Mouse (Mus musculus) olfactory bulb, adult 2 months (tissue): ENCODE data around the gene Rassf4. TPM values are rescaled to one million over a fixed set of nuclear protein-coding genes. Genes with fewer than 3 reads are reported as not detected.
"Not testable (repeated sequence)": the region's sequence is repeated elsewhere in the genome, so short reads cannot be mapped to it uniquely, and the experiment has no call there.

Experiments
- H3K27ac ChIP-seq: fragments of 200-500 bp; 2 replicates; pipeline ENCODE4 v1.5.1; 2012; ENCODE audit warnings: low read depth, low read length; ENCODE audit not compliant: insufficient read depth
- H3K4me1 ChIP-seq: fragments of 200-500 bp; 2 replicates; pipeline ENCODE4 v1.6.1; 2012; ENCODE audit warnings: low read length; ENCODE audit not compliant: control insufficient read depth, insufficient read depth
- H3K4me3 ChIP-seq: fragments of 200-500 bp; 2 replicates; pipeline ENCODE4 v1.5.1; 2012; ENCODE audit warnings: mild to moderate bottlenecking, low read depth, low read length, moderate library complexity; ENCODE audit not compliant: insufficient read depth
- CTCF ChIP-seq: fragments of 200-500 bp; IDR thresholded peaks from 2 replicates; pipeline ENCODE4 v1.5.1; 2012; ENCODE audit warnings: low read depth, mild to moderate bottlenecking, low read length, moderate library complexity; ENCODE audit not compliant: insufficient read depth
- POLR2A ChIP-seq: fragments of 200-500 bp; IDR thresholded peaks from 2 replicates; pipeline ENCODE4 v1.6.1; 2012; ENCODE audit warnings: mild to moderate bottlenecking, low read depth, low read length, moderate library complexity; ENCODE audit not compliant: insufficient read depth
- WGBS: fragments of 180-500 bp; shearing (Covaris S2); methylation state at CpG from one replicate; pipeline ENCODE4 v1.1.7; 2018; 5-methylcytosine and 5-hydroxymethylcytosine counted together
- polyA plus RNA-seq: library from polyadenylated mRNA; stranded (reverse); fragments of >200 nt; gene quantifications from 2 replicates; pipeline ENCODE4 v1.2.4, GENCODE M21; 2012; ENCODE audit warnings: low replicate concordance; ENCODE audit not compliant: missing spikeins, insufficient read depth, insufficient read length

Rassf4 gene
- polyA plus RNA-seq, 1 experiment = not detected

DNA sequence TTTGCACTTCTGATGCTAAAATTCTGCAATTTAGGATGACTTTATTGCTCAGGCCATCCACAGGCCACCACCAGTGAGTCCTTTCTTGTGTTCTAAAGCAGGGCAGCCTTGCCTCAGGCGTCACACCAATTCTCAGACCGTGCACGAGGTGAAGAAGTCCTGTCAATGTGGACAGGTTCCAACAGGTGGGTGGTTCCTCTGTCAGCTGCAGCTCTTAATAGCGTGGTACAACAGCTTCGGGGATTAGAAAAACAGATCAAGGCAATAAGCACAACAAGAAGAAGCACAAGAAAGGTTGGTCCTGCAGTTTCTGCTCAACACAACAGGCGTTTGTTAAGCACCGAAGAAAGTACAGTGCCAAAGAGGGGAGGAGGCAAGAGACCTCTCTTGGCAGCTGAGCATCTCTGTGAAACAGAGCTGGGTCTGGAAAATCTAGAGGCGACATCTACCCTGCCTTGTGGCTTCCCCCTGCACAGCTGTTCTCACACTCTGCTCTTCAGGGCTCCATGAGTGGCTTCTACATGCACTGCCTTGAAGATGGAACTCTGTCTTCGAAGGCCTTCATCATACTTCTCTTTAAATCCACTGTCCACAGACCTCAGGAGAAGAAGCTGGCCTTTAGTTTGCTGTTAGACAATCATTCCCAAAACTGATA is 37.0 kb downstream of the Rassf4 start:
- Histone ChIP-seq H3K27ac (no peak overlapping the region), H3K4me1 (no peaks in the 10 kb centered on the region; the same call in 1 of the 2 replicates), H3K4me3 (no peak overlapping the region)
- WGBS = 71% methylated on average over 9 of the region's 9 CpGs
- TF ChIP-seq CTCF (no peak), POLR2A (no peak)

DNA sequence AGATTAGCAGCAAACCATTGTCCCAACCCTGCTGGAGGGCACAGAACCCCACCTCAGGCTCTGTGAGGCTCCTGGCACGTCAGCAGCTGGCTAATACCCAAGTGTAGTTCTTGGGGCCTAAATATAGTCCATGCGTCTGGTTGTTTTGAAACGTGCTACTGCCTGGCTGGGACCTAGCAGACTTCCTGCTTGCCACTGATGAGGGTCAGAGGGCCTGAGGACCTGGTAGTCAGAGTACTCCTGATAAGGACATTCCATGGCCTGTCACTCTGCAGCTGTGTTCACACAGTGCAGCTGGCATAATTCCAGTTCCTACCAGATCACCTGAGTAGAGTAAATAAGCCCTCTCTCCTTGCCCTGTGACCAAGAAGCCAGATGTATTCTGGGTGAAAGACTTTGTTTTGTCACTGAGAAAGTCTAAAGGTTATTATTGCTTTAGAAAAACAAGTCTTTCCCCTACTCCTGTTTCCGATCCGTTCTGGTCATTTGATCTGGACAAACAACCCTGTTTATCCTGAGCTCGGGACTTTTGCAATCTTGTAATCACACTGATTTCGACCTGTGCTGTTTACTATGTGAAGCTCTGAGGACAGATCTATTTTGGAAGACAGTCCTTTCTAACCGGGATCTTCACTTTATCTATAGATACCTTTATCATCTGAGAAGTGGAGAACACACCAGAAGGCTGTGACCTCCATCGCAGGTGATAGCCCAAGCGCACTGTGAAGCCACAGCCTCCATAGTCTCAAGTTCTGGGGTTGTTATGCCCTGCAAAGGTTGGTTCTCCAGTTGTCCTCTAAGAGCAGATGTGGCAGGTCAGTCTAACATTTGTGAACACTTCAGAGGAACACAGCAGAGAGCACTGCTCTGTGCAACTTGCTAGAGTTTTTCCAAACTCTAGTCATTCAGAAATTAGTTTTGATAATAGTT is 38.2 kb downstream of the Rassf4 start:
- WGBS = 64% methylated on average over 10 of the region's 10 CpGs
- H3K27ac ChIP-seq = no peak overlapping the region
- H3K4me1 ChIP-seq = no peaks in the 10 kb centered on the region; the same call in 1 of the 2 replicates
- H3K4me3 ChIP-seq = no peak overlapping the region
- TF ChIP-seq POLR2A (no peak), CTCF (no peak)

DNA sequence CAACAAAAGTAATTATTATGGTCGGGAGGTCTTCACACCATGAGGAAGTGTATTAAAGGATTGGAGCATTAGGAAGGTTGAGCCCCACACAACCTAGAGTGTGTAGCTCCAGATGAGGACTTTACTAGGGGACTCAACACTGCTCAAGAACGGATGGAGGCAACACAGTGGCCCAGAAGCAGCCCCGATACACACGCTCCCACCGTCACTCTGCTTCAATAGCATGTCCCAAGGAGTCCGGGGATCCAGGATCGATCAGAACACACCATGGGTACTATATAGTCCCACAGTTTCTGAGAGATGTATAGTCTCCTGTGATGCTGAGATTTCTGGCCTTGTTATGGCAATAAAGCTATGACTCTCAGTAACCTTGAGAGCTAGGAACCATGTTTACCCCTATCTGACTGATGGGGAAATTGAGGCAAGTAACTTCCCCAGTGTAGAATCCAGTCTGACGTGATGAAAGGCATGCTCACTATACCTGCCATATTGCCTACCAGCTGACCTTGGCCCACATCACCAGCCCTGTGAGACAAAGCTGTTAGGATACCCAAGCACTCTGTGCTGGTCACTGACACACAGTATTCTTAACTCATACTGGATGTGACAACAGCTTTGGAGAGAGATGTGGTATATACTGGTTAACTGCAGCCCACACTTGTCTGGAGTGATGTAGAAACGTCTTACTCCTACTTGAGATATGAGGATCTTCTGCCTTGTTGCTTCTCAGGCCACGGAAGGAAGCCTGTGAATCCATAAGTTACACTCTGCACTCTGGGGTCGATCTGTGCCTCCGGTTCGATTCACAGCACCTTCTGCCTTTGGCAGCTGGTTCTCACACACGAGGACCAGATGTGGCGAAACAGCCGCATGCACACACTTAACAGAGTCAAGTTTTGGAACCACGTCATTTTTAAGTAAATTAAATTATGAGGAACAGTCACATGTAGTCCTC is 39.7 kb downstream of the Rassf4 start:
- 94% methylated on average over 17 of the region's 17 CpGs for WGBS
- H3K4me3 ChIP-seq = no peak overlapping the region
- no peak for TF ChIP-seq POLR2A
- H3K27ac ChIP-seq = no peak overlapping the region
- no peaks in the 10 kb centered on the region; the same call in 1 of the 2 replicates for H3K4me1 ChIP-seq

DNA sequence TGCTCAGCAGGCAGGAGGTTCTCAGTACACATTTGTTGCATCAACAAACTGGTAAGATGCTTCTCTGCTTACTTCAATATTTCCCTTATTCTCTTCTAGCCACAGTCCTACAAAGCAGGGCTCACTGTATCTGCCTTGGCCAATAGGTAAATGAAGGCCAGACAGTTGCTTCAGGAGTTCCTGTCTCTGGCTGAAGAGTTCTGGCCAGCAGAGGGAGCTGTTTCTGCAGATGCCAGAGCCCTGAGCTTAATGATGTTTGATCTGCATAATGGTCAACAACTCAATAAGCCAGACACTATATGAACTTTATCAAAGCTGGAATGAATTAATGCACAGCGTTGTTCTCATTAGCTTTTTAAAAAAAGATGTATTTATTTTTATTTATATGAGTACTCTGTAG is 41.6 kb downstream of the Rassf4 start:
- no peak overlapping the region for H3K4me3 ChIP-seq
- no peaks in the 10 kb centered on the region; the same call in 1 of the 2 replicates for H3K4me1 ChIP-seq
- no peak for TF ChIP-seq POLR2A
- no peak for TF ChIP-seq CTCF
- no peak overlapping the region for H3K27ac ChIP-seq
- 58% methylated on average over 1 of the region's 1 CpGs for WGBS

DNA sequence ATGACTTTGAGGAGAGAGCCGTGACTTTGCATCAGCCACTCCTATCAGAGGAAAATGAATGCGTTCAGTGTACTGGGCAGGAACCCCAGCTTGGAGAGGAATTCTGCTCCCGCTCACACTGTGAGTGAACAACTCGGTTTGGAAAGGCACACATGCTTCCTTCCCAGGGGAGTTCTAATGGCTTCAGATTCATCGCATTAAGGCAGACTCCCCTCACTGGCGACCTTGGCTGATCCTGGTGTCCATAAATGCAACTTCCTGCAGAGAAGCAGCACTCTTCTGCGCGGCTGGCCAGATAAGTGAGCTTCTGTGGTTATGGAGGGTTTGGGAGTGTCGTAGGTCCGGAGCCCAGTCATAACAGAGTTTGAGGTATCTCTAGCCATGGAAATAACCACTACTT is 44.0 kb downstream of the Rassf4 start:
- H3K4me3 ChIP-seq = no peak overlapping the region
- TF ChIP-seq CTCF (no peak), POLR2A (no peak)
- no peak overlapping the region for H3K27ac ChIP-seq
- 92% methylated on average over 10 of the region's 10 CpGs for WGBS
- no peaks in the 10 kb centered on the region for H3K4me1 ChIP-seq

DNA sequence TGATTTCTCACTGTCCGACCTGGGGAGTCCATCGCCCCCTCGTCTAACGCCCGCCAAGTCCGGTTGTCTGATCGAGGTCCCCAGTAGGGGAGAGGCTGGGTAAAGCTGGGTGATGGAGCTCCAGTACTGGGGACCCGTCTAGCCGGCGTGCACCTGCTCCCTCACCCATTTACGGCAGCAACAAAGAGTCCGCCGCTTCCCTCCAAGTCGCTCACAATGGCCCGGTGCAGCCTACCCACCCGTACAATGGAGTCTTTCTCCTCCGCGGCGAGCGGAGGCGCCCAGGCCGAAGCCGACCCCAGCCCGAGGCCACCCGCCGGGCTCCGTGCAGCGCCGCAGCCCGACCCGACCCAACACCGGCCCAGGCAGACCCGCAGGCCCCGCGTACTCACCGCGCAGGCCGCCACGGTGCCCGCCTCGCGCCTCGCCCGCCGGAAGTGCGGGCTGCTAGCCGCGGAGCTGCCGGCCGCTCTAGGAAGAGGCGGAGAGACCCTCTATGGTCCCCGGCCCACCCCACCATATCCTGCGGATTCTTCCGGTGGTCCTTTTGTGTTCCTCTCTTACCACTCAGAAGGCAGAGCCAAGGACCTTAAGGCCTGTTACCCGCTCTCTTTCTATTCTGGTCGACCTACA is 45.1 kb downstream of the Rassf4 start, which contains the start of gene Zfp422:
Zfp422 (minus strand) TSS at position 461 of the 633 bp plus-strand sequence.
- peak within 1 kb of the TSS; percentile 94 for H3K4me3 ChIP-seq
- H3K4me1 ChIP-seq = no peaks in the 10 kb centered on the region
- WGBS = under 1% methylated on average over 56 of the region's 56 CpGs
- peak within 1 kb of the TSS; percentile 72 for H3K27ac ChIP-seq
- TF ChIP-seq POLR2A = peak; percentile 62; the same call in 1 of the 2 replicates
- TF ChIP-seq CTCF = no peak

DNA sequence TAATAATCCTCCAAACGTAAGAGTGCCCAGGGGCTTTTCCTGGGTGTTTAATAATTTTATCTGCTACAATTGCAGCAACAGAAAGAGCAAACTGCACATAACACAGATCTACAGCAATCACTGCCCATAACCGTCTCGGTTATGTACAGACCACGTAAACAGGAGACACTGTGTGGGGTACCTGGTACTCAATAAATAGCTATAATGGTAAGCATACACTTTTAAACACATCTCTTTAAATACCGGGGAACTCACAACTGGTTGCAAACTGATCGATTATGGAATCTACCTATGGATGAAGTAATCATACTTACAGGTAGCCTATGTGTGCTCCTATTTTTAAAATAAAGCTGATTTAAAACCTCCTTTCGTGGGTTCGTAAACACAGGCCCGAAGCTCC is 45.7 kb downstream of the Rassf4 start:
- H3K4me1 ChIP-seq = no peaks in the 10 kb centered on the region
- 5% methylated on average over 9 of the region's 9 CpGs for WGBS
- peak overlapping the region; percentile 94 for H3K4me3 ChIP-seq
- TF ChIP-seq CTCF = no peak
- TF ChIP-seq POLR2A = no peak
- H3K27ac ChIP-seq = peak overlapping the region; percentile 72; the same call in 1 of the 2 replicates

DNA sequence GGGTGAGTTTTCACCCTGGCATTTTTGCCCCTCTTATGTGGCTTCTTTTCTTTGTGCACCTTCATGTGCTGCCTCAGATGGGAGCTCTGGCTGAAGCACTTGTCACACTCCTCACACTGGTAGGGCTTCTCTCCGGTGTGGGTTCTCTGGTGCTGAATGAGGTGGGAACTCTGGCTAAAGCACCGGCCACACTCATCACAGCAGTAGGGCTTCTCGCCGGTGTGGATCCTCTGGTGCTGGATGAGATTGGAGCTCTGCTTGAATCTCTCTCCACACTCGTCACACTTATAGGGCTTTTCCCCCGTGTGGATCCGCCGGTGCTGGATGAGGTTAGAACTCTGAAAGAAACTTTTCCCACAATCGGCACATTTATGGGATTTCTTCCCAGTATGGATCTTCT is 47.3 kb downstream of the Rassf4 start:
- not testable (repeated sequence) for H3K4me3 ChIP-seq, H3K4me1 ChIP-seq, H3K27ac ChIP-seq
- 98% methylated on average over 9 of the region's 9 CpGs for WGBS
